20 mouse cellular contexts compared by ENCODE assay signal in genomic region chr11:60231326-60231725, GRCm38 (mm10). TPM values are rescaled to one million over a fixed set of nuclear protein-coding genes. Genes with fewer than 3 reads are reported as not detected.
A peak's percentile ranks its signal among the peaks of the same experiment; 100 is the strongest.
DNase-seq lines count a peak whose midpoint lies in the region; ATAC-seq and TF ChIP-seq lines count a peak whose summit lies in the region.
"Had no signal": no experiment of that assay in that cellular context is flagged by ENCODE, and none has a peak within 500 bp of the region (broad histone marks: within the 10 kb centered on the region; RNA-seq: fewer than 3 reads in every experiment).

No protein-coding gene starts in this region.

- H3K27me3 ChIP-seq in cerebellum, adult 2 months (ENCODE audit: control insufficient read depth, insufficient read depth, low read length) = no peaks in the 10 kb centered on the region
- H3K27me3 ChIP-seq in heart, postnatal 0 days (ENCODE audit: control insufficient read depth, insufficient read depth, low read length) = no peaks in the 10 kb centered on the region
- no peaks in the 10 kb centered on the region for H3K27me3 ChIP-seq in lung, embryonic 14.5 days (ENCODE audit: insufficient read depth, low read length)
- H3K27me3 ChIP-seq: embryonic facial prominence, embryonic 12.5 days had no signal

- H3K9ac ChIP-seq in heart, postnatal 0 days (replicated peaks; ENCODE audit: low read depth, low read length) = no peak overlapping the region
- H3K9ac ChIP-seq in lung, embryonic 14.5 days = no peak overlapping the region
- H3K9ac ChIP-seq: embryonic facial prominence, embryonic 12.5 days had no signal

- intact Hi-C loops in heart, postnatal 25 days (cut with DNase I) = no loop called here

- no peak for TF ChIP-seq EP300 in heart, postnatal 0 days (IDR thresholded peaks at IDR 0.05; ENCODE audit: low read depth)

- TF ChIP-seq POLR2A in cerebellum, adult 2 months (IDR thresholded peaks at IDR 0.05; ENCODE audit: borderline replicate concordance, insufficient read depth, low read length) = no peak

- no peak overlapping the region for H3K27ac ChIP-seq in cerebellum, adult 2 months (ENCODE audit: insufficient read depth, low read length)
- peak overlapping the region; percentile 20; the same call in 1 of the 2 replicates for H3K27ac ChIP-seq in heart, postnatal 0 days (ENCODE audit: low read depth)
- 0 out of 2 replicates have a peak overlapping the region, but pooled peaks have one; percentile 8 for H3K27ac ChIP-seq in lung, embryonic 14.5 days (ENCODE audit: low read depth)
- H3K27ac ChIP-seq: embryonic facial prominence, embryonic 12.5 days; gastrocnemius, adult 2 months had no signal

- H3K4me1 ChIP-seq in cerebellum, adult 2 months (ENCODE audit: control insufficient read depth, insufficient read depth, low read length) = peaks cover 25% of the 10 kb centered on the region
- peaks cover 27% of the 10 kb centered on the region for H3K4me1 ChIP-seq in heart, postnatal 0 days (ENCODE audit: control insufficient read depth, insufficient read depth)
- H3K4me1 ChIP-seq in lung, embryonic 14.5 days (ENCODE audit: insufficient read depth) = peaks cover 17% of the 10 kb centered on the region

- WGBS in cerebellum, adult 2 months = 25% methylated on average over 3 of the region's 3 CpGs
- 93% methylated on average over 3 of the region's 3 CpGs for WGBS in heart, postnatal 0 days
- 67% methylated on average over 3 of the region's 3 CpGs for WGBS in lung, embryonic 14.5 days

- ATAC-seq in cerebellum, adult (ENCODE audit: insufficient number of reproducible peaks, low FRiP score, low TSS enrichment) = no peak
- ATAC-seq in heart, postnatal 0 days (ENCODE audit: insufficient read depth, low read depth) = no peak
- ATAC-seq in lung, embryonic 14.5 days (ENCODE audit: insufficient read depth) = no peak
- ATAC-seq: inflammation-experienced regulatory T-cells, adult 6 months; lung, postnatal 0 days had no signal

- peaks cover 17% of the 10 kb centered on the region for H3K36me3 ChIP-seq in heart, postnatal 0 days (replicated peaks; ENCODE audit: control insufficient read depth, insufficient read depth, low read length)
- H3K36me3 ChIP-seq in lung, embryonic 14.5 days (ENCODE audit: insufficient read depth) = peaks cover 3% of the 10 kb centered on the region; the same call in 1 of the 2 replicates

- H3K4me2 ChIP-seq in heart, postnatal 0 days (ENCODE audit: low read depth, low read length) = no peak overlapping the region
- no peak overlapping the region for H3K4me2 ChIP-seq in lung, embryonic 14.5 days
- H3K4me2 ChIP-seq: embryonic facial prominence, embryonic 12.5 days; liver, embryonic 11.5 days had no signal

- no peak for TF ChIP-seq CTCF in cerebellum, adult 2 months (IDR thresholded peaks at IDR 0.05; ENCODE audit: borderline replicate concordance, insufficient read depth, low read depth, low read length)
- TF ChIP-seq CTCF in heart, postnatal 0 days (IDR thresholded peaks at IDR 0.05; ENCODE audit: low read depth) = no peak
- no peak for TF ChIP-seq CTCF in lung, embryonic 14.5 days (IDR thresholded peaks at IDR 0.05; ENCODE audit: low read depth)

- no peak overlapping the region for H3K4me3 ChIP-seq in cerebellum, adult 2 months (replicated peaks; ENCODE audit: insufficient read depth, low read depth, low read length)
- no peak overlapping the region for H3K4me3 ChIP-seq in heart, postnatal 0 days (ENCODE audit: low read depth, low read length)
- no peak overlapping the region for H3K4me3 ChIP-seq in lung, embryonic 14.5 days (ENCODE audit: low read depth, low read length)
- H3K4me3 ChIP-seq: embryonic facial prominence, embryonic 12.5 days; gastrocnemius, adult 2 months; heart, embryonic 10.5 days had no signal

- no peaks in the 10 kb centered on the region for H3K9me3 ChIP-seq in heart, postnatal 0 days (replicated peaks; ENCODE audit: control insufficient read depth, low read length)
- no peaks in the 10 kb centered on the region for H3K9me3 ChIP-seq in lung, embryonic 14.5 days (ENCODE audit: low read depth, low read length)
- H3K9me3 ChIP-seq: embryonic facial prominence, embryonic 12.5 days; G1E; heart, embryonic 10.5 days had no signal

- peak; percentile 46 to 65 for DNase-seq in cerebellum, adult 2 months
- DNase-seq in heart, postnatal 0 days (ENCODE audit: low spot score) = no peak
- no peak for DNase-seq in heart, postnatal 25 days (ENCODE audit: low spot score)
- DNase-seq in lung, embryonic 14.5 days = no peak
- DNase-seq in lung, adult 18-20 months = no peak
- peak; percentile 46 for DNase-seq in thymus, postnatal 4 days
- DNase-seq in thymus, postnatal 0 days (ENCODE audit: low spot score) = no peak
- DNase-seq: adrenal gland, postnatal 36 days; gastrocnemius, adult 2 months; heart, postnatal 10 days; kidney, adult 9 months; kidney, postnatal 36 days; right cerebral cortex, postnatal 25 days had no signal

RNA-seq across cellular contexts. Expression of gene Srebf1, which starts 8.9 kb away (rescaled TPM):
- polyA plus RNA-seq in cerebellum, adult 2 months (2012; rRNA removed) = 56.1 and 66.3 TPM in 2 replicates
- total RNA-seq in heart, postnatal 0 days (2014; rRNA removed; ENCODE audit: low replicate concordance) = 77.2 and 81.7 TPM in 2 replicates
- polyA plus RNA-seq in heart, postnatal 0 days (2015; fragmentation: Nextera tagmentation; extraction: Ambion mirVana) = 29.9 and 31.0 TPM in 2 replicates
- 10 to 100 TPM; 30.7 to 38.3 TPM for total RNA-seq in heart, postnatal 25 days (2021)
- polyA plus RNA-seq in lung, embryonic 14.5 days (2014; fragmentation: Nextera tagmentation; extraction: Ambion mirVana) = 73.9 and 77.2 TPM in 2 replicates
- 82.6 and 100 TPM in 2 replicates for polyA plus RNA-seq in thymus, postnatal 0 days (2015; fragmentation: Nextera tagmentation; extraction: Ambion mirVana)

Comparison
In these comparisons a context has a peak if more than half of its experiments do, and no peak if none do; other contexts are left out.
1. DNase-seq: peak in cerebellum, adult 2 months (2 of 2) and thymus, postnatal 4 days (single experiment); none in heart, postnatal 0 days (single experiment), heart, postnatal 25 days (single experiment), lung, embryonic 14.5 days (single experiment), lung, adult 18-20 months (0 of 2) and thymus, postnatal 0 days (single experiment).